Mouse (Mus musculus) brown adipose tissue, adult 24 weeks (tissue): ENCODE measurements around the gene C1ql2. TPM values are rescaled to one million over a fixed set of nuclear protein-coding genes. Genes with fewer than 3 reads are reported as not detected.

ENCODE experiments used
- H3K27ac ChIP-seq: fragments of 200-500 bp; replicated peaks from 2 replicates; pipeline ENCODE4 v1.5.1; 2012; ENCODE audit warnings: low read depth, mild to moderate bottlenecking, low read length
- H3K4me1 ChIP-seq: fragments of 200-500 bp; 2 replicates; pipeline ENCODE4 v1.6.1; 2012; ENCODE audit warnings: low read length, mixed read lengths; ENCODE audit not compliant: control insufficient read depth, insufficient read depth, insufficient read length
- H3K4me3 ChIP-seq: fragments of 200-500 bp; 2 replicates; pipeline ENCODE4 v1.5.1; 2012; ENCODE audit warnings: low read depth, mild to moderate bottlenecking, low read length, moderate library complexity; ENCODE audit not compliant: insufficient read depth
- polyA plus RNA-seq: library from polyadenylated mRNA; stranded (reverse); fragments of >200 nt; gene quantifications from 2 replicates; pipeline ENCODE4 v1.2.4, GENCODE M21; 2012; ENCODE audit not compliant: missing spikeins, insufficient read depth, insufficient read length

The C1ql2 gene
- polyA plus RNA-seq, 1 experiment = not detected

DNA sequence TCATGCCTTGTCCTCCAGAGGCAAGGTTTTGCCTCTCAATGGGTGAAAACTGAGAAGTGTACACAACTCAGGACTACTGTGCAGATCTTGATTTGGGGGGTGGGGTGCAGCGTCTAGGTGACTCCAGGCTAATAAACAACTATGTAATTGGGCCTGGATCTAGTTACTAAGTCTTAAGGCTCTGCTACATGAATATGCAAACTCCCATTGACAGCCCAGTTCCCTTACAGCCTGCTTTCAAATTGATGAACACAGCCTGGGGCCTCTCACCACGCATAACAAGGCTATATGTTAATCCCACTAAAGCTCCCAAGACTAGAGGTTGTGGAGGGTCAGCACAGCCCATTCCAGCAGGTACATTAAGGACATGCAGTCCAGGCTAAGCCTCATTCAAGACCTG lies 14.0 kb downstream of the C1ql2 start:
- H3K27ac ChIP-seq = no peak overlapping the region
- no peaks in the 10 kb centered on the region for H3K4me1 ChIP-seq
- H3K4me3 ChIP-seq = no peak overlapping the region

DNA sequence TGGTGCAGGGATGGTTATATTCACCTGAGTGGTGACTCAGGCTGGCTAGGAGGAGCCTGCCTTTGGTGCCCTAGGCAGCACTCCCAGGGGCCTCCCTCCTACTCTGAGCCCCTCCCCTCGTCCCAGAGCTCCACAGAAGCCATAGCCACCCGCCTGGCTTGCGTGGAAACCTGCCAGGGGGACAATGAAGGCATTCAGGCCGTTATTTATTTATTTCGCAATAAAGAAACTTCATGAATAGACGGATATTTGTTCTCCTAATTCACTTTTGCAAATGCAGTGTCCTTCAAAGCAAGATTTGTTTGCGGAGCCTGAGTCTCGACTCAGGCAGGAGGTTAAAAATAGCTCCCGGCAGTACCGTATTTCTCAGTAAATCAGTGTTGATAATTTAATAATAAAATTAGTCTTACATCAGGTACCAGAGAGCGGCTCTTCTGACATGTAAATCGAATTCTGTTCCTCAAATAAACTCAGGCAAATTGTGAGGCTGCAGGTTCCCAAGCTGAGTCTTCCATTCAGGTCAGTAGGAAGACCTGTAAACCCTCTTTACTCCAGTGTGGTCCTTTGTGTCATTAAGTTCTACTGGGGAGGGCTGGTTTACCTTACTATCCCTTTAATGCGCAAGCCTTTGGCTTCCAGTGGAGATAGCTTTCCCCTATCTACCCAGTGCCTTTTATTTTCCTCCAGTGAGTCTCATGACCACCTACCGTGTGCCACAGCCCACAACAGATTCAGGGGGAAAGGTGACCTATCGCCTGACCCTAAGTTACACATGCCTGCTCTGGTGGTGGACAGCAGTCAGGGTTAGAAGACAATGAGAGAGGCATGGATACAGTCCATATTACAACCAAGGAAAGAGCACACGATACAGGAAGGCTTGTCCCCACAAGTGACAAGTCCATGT lies 17.2 kb downstream of the C1ql2 start:
- no peak overlapping the region for H3K4me3 ChIP-seq
- no peaks in the 10 kb centered on the region for H3K4me1 ChIP-seq
- H3K27ac ChIP-seq = no peak overlapping the region

DNA sequence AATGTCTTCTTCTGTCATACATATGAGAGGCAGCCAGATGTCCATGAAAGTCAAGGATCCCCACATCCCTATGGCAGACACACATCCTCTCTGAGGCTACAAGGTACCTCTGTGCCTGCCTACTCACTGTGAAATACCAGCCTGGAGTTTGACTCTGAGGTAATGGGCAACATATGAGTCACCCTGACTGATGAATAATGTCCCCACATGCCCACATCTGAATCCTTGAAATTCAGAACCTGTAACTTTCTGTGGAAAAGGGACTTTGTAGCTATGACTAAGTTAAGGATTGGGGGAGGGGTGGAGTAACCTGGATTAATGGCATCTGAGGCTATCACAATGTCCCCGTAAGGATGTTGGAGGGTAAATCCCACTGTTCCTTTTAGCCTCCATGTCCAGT lies 23.3 kb downstream of the C1ql2 start:
- no peak overlapping the region for H3K4me3 ChIP-seq
- no peaks in the 10 kb centered on the region for H3K4me1 ChIP-seq
- no peak overlapping the region for H3K27ac ChIP-seq

DNA sequence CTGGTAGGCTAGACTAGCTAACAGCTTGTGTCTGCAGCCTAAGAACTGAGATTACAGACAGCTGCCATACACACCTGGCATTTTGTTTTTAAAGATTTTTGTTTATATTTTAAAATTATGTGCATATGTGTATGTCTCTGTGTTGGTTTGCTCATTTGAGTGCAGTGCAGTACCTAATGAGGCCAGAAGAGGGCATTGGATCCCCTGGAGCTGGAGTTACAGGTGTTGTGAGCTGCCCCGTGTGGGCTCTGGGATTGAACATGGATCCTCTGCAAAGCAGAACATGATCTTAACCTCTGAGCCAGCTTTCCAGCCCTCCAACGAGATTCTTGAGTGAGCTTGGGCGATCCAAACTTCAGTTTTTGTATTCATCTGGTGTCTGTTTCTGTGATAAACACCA lies 27.8 kb downstream of the C1ql2 start:
- H3K4me1 ChIP-seq = no peaks in the 10 kb centered on the region
- H3K27ac ChIP-seq = no peak overlapping the region
- no peak overlapping the region for H3K4me3 ChIP-seq

DNA sequence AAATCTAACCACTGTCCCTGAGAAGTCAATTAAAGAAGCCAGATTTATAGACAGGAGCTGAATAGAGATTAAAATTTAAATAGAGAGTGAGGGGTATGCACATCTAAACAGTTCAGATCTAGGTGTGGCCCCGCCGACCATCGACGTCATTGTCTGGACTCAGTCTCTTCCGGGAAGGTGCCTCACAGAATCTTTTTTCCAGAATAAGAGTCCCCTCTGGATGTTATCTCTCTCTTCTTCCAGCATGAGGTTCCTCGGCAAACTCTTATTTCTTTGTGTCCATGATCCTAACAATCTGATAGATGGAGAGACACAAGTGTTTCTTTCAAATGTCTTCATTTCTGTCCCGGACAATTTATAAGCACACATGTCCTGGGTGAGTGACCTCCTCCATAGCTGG lies 33.7 kb downstream of the C1ql2 start:
- Histone ChIP-seq H3K27ac (no peak overlapping the region), H3K4me1 (no peaks in the 10 kb centered on the region), H3K4me3 (no peak overlapping the region)

DNA sequence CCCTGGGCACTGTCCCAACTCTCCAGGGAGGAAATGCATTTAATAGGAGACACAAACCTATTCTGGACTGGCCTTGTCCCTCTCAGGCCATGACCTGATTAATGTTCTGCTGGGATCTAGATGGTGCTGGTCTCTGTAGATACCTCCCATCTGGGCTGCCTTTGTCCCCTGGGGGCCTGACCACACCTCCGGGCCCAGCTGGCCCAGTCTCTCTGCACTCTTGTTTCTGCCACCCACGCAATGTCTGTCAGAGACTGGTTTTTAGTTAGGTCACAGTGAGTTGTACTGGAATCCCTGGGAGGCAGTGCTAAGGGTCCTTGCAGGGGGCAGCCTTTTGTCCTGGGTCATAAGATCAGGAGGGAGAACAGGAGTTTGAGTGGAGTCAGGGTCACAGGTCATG lies 34.5 kb downstream of the C1ql2 start:
- H3K4me3 ChIP-seq = no peak overlapping the region
- no peak overlapping the region for H3K27ac ChIP-seq
- H3K4me1 ChIP-seq = no peaks in the 10 kb centered on the region

DNA sequence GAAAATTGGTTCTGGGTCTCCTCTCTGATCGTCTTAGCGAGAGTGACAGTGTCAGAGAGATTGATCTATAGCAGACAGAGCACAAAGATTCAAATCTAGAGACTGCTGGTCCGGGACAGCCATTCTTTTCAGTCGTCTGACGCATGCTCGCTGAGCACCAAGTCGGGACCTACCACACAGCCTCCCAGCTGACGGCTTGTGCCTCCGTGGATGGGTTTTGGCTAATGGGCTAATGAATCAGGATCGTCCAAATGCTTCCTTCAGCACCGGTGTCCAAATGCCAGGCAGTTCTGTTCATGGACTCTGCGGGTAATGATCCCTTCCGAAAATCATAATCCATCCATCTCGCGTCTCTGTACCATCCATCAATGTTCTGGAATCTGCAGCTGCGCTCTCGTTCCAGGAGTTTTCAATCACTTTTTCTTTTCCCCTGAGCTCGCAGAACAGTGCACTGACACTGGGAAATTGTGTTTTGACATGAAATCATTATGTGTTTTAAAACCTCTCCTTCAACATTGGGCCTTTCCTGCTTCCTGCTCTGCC lies 44.7 kb downstream of the C1ql2 start:
- H3K4me3 ChIP-seq = no peak overlapping the region
- H3K27ac ChIP-seq = no peak overlapping the region
- no peaks in the 10 kb centered on the region for H3K4me1 ChIP-seq

DNA sequence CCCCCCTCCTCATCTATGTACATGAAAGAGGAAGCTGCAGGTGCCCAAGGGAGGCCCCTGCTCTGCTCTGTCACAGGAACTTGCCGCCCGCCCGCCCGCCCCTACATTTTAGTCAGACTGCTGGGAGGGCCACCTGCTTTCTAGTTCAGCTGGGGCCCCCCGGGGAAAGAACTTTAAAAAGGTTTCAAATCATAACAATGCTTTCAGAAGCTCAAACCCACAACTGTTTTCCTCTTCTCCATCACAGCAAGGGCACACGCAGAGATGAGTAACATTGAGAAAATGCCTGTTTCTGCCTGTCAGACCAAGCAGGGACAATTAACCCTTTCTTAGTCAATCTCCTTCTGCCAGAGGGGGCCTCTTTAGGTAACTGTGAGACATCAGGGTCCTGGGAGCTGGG lies 49.4 kb downstream of the C1ql2 start:
- Histone ChIP-seq H3K4me1 (no peaks in the 10 kb centered on the region), H3K4me3 (no peak overlapping the region), H3K27ac (no peak overlapping the region)

DNA sequence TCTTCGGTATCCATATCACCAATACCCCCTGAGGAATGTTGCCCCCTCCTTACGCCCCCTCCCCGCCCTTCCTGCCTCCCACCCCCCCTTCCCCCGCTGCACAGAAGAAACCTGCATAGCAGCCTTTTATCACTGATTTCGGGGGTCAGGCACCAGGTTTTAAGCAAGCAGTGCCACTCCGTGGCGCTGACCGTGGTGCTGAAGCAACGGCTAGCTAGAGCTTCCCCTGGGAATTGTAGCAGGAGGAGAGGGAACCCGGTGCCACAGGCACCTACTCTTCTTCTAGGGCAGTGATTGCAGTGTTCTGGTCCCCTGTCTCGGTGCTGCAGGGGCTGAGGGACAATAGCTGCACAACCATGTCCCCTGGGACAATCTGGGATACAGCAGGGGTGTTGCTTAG lies 50.0 kb downstream of the C1ql2 start:
- Histone ChIP-seq H3K27ac (no peak overlapping the region), H3K4me1 (no peaks in the 10 kb centered on the region), H3K4me3 (no peak overlapping the region)

Other genes with a start within 250 kb of the C1ql2 start
- gene Dbi, start 219.5 kb upstream of the C1ql2 start, polyA plus RNA-seq = 8,737 and 9,357 TPM in 2 replicates
- 3.3 and 8.9 TPM in 2 replicates for gene 3110009E18Rik, start 219.4 kb upstream of the C1ql2 start, polyA plus RNA-seq
- gene Steap3, start 67.9 kb upstream of the C1ql2 start, polyA plus RNA-seq = 12.7 and 15.1 TPM in 2 replicates
- gene Marco, start 164.4 kb downstream of the C1ql2 start, polyA plus RNA-seq = not detected in 2 replicates